Mouse (Mus musculus) hindbrain, postnatal 0 days (tissue): Measurements from ENCODE around the gene H2-M9. TPM values are rescaled to one million over a fixed set of nuclear protein-coding genes. Genes with fewer than 3 reads are reported as not detected.

Source experiments
- ATAC-seq: fragments of 200-750 bp; cut with Nextera tagmentation; 2 replicates; pipeline ENCODE4 v1.8.0; 2017; ENCODE audit warnings: mild to moderate bottlenecking, moderate TSS enrichment, moderate library complexity
- DNase-seq: peaks from one replicate; pipeline ENCODE4 v3.0.0-alpha.2; 2015; ENCODE audit warnings: low spot score
- H3K27ac ChIP-seq: fragments of 300-500 bp; sonication (generic); 2 replicates; pipeline ENCODE4 v1.5.1; 2014; ENCODE audit warnings: mild to moderate bottlenecking
- H3K27me3 ChIP-seq: fragments of 300-500 bp; sonication (generic); 2 replicates; pipeline ENCODE4 v1.6.1; 2014; ENCODE audit warnings: low read length, mixed read lengths; ENCODE audit not compliant: insufficient read depth
- H3K36me3 ChIP-seq: fragments of 300-500 bp; sonication (generic); 2 replicates; pipeline ENCODE4 v1.6.1; 2014; ENCODE audit warnings: low read length, mixed read lengths; ENCODE audit not compliant: insufficient read depth
- H3K4me1 ChIP-seq: fragments of 300-500 bp; sonication (generic); 2 replicates; pipeline ENCODE4 v1.6.1; 2014; ENCODE audit warnings: antibody characterized with exemption, low read length, mixed read lengths; ENCODE audit not compliant: insufficient read depth
- H3K4me2 ChIP-seq: fragments of 300-500 bp; sonication (generic); 2 replicates; pipeline ENCODE4 v1.6.1; 2014; ENCODE audit warnings: low read depth, mild to moderate bottlenecking, low read length, moderate library complexity, mixed read lengths
- H3K4me3 ChIP-seq: fragments of 300-500 bp; sonication (generic); 2 replicates; pipeline ENCODE4 v1.5.1; 2014; ENCODE audit warnings: low read length
- H3K9ac ChIP-seq: fragments of 300-500 bp; sonication (generic); replicated peaks from 2 replicates; pipeline ENCODE4 v1.6.1; 2014; ENCODE audit warnings: mild to moderate bottlenecking, low read length, moderate library complexity, mixed read lengths
- H3K9me3 ChIP-seq: fragments of 300-500 bp; sonication (generic); 2 replicates; pipeline ENCODE4 v1.6.1; 2016; ENCODE audit warnings: low read length, mixed read lengths
- CTCF ChIP-seq: IDR thresholded peaks from 2 replicates; pipeline ENCODE4 v1.5.1; 2016; ENCODE audit warnings: antibody characterized with exemption, control low read depth, low read depth
- WGBS: fragments of 180-500 bp; shearing (Covaris S2); extraction: QIAGEN DNeasy Blood & Tissue Kit; methylation state at CpG from one replicate; pipeline ENCODE4 v1.1.7; 2014; 5-methylcytosine and 5-hydroxymethylcytosine counted together
- polyA plus RNA-seq: library from polyadenylated mRNA; unstranded; fragments of >200 nt; fragmentation: Nextera tagmentation; extraction: Ambion mirVana; gene quantifications from 2 replicates; pipeline ENCODE4 v1.2.1, GENCODE M21; 2015
- total RNA-seq: library from RNA; depleted of rRNA; stranded (reverse); fragments of >200 nt; gene quantifications from 2 replicates; pipeline ENCODE4 v1.2.3, GENCODE M21; 2014; rRNA removed

The H2-M9 gene
- total RNA-seq (not detected in 2 replicates), polyA plus RNA-seq (not detected in 2 replicates)

GRCm38 (mm10) chr17:36642566-36642965 lies at the start of gene H2-M9:
TSS of gene H2-M9 (minus strand) at chr17:36642666.
- Histone ChIP-seq H3K36me3 (no peaks in the 10 kb centered on the region), H3K27ac (no peak within 1 kb of the TSS), H3K27me3 (no peaks in the 10 kb centered on the region), H3K4me1 (no peaks in the 10 kb centered on the region), H3K4me3 (no peak within 1 kb of the TSS), H3K9me3 (no peaks in the 10 kb centered on the region), H3K4me2 (no peak within 1 kb of the TSS), H3K9ac (no peak within 1 kb of the TSS)
- no peak for DNase-seq
- ATAC-seq, result no peak
- WGBS, result 92% methylated on average over 3 of the region's 3 CpGs
- no peak for TF ChIP-seq CTCF

- Histone ChIP-seq H3K4me2 (no peak within 1 kb of the TSS), H3K9me3 (no peaks in the 10 kb centered on the region), H3K4me3 (no peak within 1 kb of the TSS), H3K4me1 (no peaks in the 10 kb centered on the region), H3K27me3 (no peaks in the 10 kb centered on the region), H3K27ac (no peak within 1 kb of the TSS), H3K9ac (no peak within 1 kb of the TSS), H3K36me3 (no peaks in the 10 kb centered on the region)
- 66% methylated on average over 3 of the region's 3 CpGs for WGBS
- ATAC-seq (no peak), DNase-seq (no peak)
- TF ChIP-seq CTCF, result no peak
Measured at GRCm38 (mm10) chr17:36672119-36672518, 29.7 kb upstream of the H2-M9 start, which contains the start of gene H2-M1. TSS of gene H2-M1 (minus strand) at chr17:36672219.

Other genes starting within 250 kb of the H2-M9 start
- gene H2-M10.4, start 180.3 kb downstream of the H2-M9 start, total RNA-seq, result not detected in 2 replicates
- gene H2-M10.4, start 180.3 kb downstream of the H2-M9 start, polyA plus RNA-seq, result not detected in 2 replicates
- gene H2-M11, start 95.6 kb downstream of the H2-M9 start, total RNA-seq, result not detected in 2 replicates
- gene H2-M11, start 95.6 kb downstream of the H2-M9 start, polyA plus RNA-seq, result not detected in 2 replicates
- gene H2-M1, start 29.6 kb upstream of the H2-M9 start, total RNA-seq, result not detected in 2 replicates
- gene H2-M1, start 29.6 kb upstream of the H2-M9 start, polyA plus RNA-seq, result not detected in 2 replicates
- gene H2-M10.5, start 130.2 kb upstream of the H2-M9 start, total RNA-seq, result not detected in 2 replicates
- not detected in 2 replicates for gene H2-M10.5, start 130.2 kb upstream of the H2-M9 start, polyA plus RNA-seq
- not detected in 2 replicates for gene H2-M10.6, start 169.5 kb upstream of the H2-M9 start, total RNA-seq
- not detected in 2 replicates for gene H2-M10.6, start 169.5 kb upstream of the H2-M9 start, polyA plus RNA-seq
- 21.6 and 27.9 TPM in 2 replicates for gene Trim26, start 194.5 kb upstream of the H2-M9 start, total RNA-seq
- gene Trim26, start 194.5 kb upstream of the H2-M9 start, polyA plus RNA-seq, result 46.7 and 50.6 TPM in 2 replicates
- 0.47 TPM in 1 of 2 replicates, not detected in the other for gene Trim15, start 224.5 kb upstream of the H2-M9 start, total RNA-seq
- gene Trim15, start 224.5 kb upstream of the H2-M9 start, polyA plus RNA-seq, result 0.40 and 0.66 TPM in 2 replicates
- gene Trim10, start 226.9 kb upstream of the H2-M9 start, total RNA-seq, result 0.11 TPM in 1 of 2 replicates, not detected in the other
- gene Trim10, start 226.9 kb upstream of the H2-M9 start, polyA plus RNA-seq, result 0.19 and 0.23 TPM in 2 replicates
- not detected in 2 replicates for gene Trim40, start 247.5 kb upstream of the H2-M9 start, total RNA-seq
- 0.13 TPM in 1 of 2 replicates, not detected in the other for gene Trim40, start 247.5 kb upstream of the H2-M9 start, polyA plus RNA-seq